Mouse (Mus musculus) kidney, embryonic 14.5 days (tissue): ENCODE measurements around the gene Ank. TPM values are rescaled to one million over a fixed set of nuclear protein-coding genes. Genes with fewer than 3 reads are reported as not detected.
A peak's percentile ranks its signal among the peaks of the same experiment; 100 is the strongest.

Source experiments
- ATAC-seq: fragments of 200-750 bp; cut with Nextera tagmentation; 2 replicates; pipeline ENCODE4 v1.8.0; 2017; ENCODE audit warnings: moderate number of reproducible peaks, mild to moderate bottlenecking, moderate TSS enrichment, moderate library complexity; ENCODE audit not compliant: low FRiP score, low TSS enrichment
- H3K27ac ChIP-seq: fragments of 300-500 bp; sonication (generic); 2 replicates; pipeline ENCODE4 v1.5.1; 2014; ENCODE audit warnings: low read depth, mild to moderate bottlenecking, low read length, moderate library complexity, mixed read lengths
- H3K27me3 ChIP-seq: fragments of 300-500 bp; sonication (generic); 2 replicates; pipeline ENCODE4 v1.6.1; 2014; ENCODE audit warnings: mild to moderate bottlenecking, low read length; ENCODE audit not compliant: control insufficient read depth, insufficient read depth
- H3K36me3 ChIP-seq: fragments of 300-500 bp; sonication (generic); 2 replicates; pipeline ENCODE4 v1.6.1; 2014; ENCODE audit warnings: low read length, mixed read lengths; ENCODE audit not compliant: control insufficient read depth, insufficient read depth
- H3K4me1 ChIP-seq: fragments of 300-500 bp; sonication (generic); 2 replicates; pipeline ENCODE4 v1.6.1; 2014; ENCODE audit warnings: low read length, mixed read lengths; ENCODE audit not compliant: control insufficient read depth, insufficient read depth
- H3K4me2 ChIP-seq: fragments of 300-500 bp; sonication (generic); replicated peaks from 2 replicates; pipeline ENCODE4 v1.6.1; 2014; ENCODE audit warnings: low read depth, mild to moderate bottlenecking, low read length
- H3K4me3 ChIP-seq: fragments of 300-500 bp; sonication (generic); 2 replicates; pipeline ENCODE4 v1.5.1; 2014; ENCODE audit warnings: mild to moderate bottlenecking, low read length
- H3K9ac ChIP-seq: fragments of 300-500 bp; sonication (generic); 2 replicates; pipeline ENCODE4 v1.6.1; 2014; ENCODE audit warnings: low read depth, mild to moderate bottlenecking, low read length, moderate library complexity
- H3K9me3 ChIP-seq: fragments of 300-500 bp; sonication (generic); 2 replicates; pipeline ENCODE4 v1.6.1; 2016; ENCODE audit warnings: low read length; ENCODE audit not compliant: control insufficient read depth
- WGBS: fragments of 180-500 bp; shearing (Covaris S2); extraction: QIAGEN DNeasy Blood & Tissue Kit; methylation state at CpG from one replicate; pipeline ENCODE4 v1.1.7; 2014; 5-methylcytosine and 5-hydroxymethylcytosine counted together
- polyA plus RNA-seq: library from polyadenylated mRNA; unstranded; fragments of >200 nt; fragmentation: Nextera tagmentation; extraction: Ambion mirVana; gene quantifications from 2 replicates; pipeline ENCODE4 v1.2.1, GENCODE M21; 2014

The Ank gene
- polyA plus RNA-seq, 1 experiment from 2014 or later: 10.3 TPM

- WGBS: 37% methylated on average over 9 of the region's 9 CpGs
- Histone ChIP-seq H3K27me3 (no peaks in the 10 kb centered on the region), H3K9me3 (no peaks in the 10 kb centered on the region), H3K27ac (no peak overlapping the region), H3K36me3 (no peaks in the 10 kb centered on the region), H3K4me1 (no peaks in the 10 kb centered on the region), H3K4me2 (no peak overlapping the region), H3K9ac (no peak overlapping the region), H3K4me3 (no peak overlapping the region)
- ATAC-seq: no peak
Measured at GRCm38 (mm10) chr15:27550358-27550992, 84.0 kb downstream of the Ank start.

- Histone ChIP-seq H3K9me3 (no peaks in the 10 kb centered on the region), H3K4me1 (no peaks in the 10 kb centered on the region), H3K27me3 (no peaks in the 10 kb centered on the region), H3K9ac (no peak overlapping the region), H3K27ac (no peak overlapping the region), H3K4me2 (no peak overlapping the region), H3K36me3 (no peaks in the 10 kb centered on the region), H3K4me3 (no peak overlapping the region)
- WGBS: 84% methylated on average over 19 of the region's 19 CpGs
- ATAC-seq: no peak
Measured at GRCm38 (mm10) chr15:27551117-27552114, 84.9 kb downstream of the Ank start.

- 80% methylated on average over 10 of the region's 10 CpGs for WGBS
Measured at GRCm38 (mm10) chr15:27552129-27552700, 85.7 kb downstream of the Ank start.

GRCm38 (mm10) chr15:27553554-27553953 lies 87.1 kb downstream of the Ank start:
- no peaks in the 10 kb centered on the region for H3K27me3 ChIP-seq
- no peak overlapping the region for H3K4me3 ChIP-seq
- ATAC-seq: no peak
- 89% methylated on average over 5 of the region's 5 CpGs for WGBS
- no peak overlapping the region for H3K9ac ChIP-seq
- H3K27ac ChIP-seq: no peak overlapping the region
- H3K4me1 ChIP-seq: no peaks in the 10 kb centered on the region
- no peaks in the 10 kb centered on the region for H3K9me3 ChIP-seq
- H3K36me3 ChIP-seq: no peaks in the 10 kb centered on the region
- no peak overlapping the region for H3K4me2 ChIP-seq

More at GRCm38 (mm10) chr15:27552129-27552700, 85.7 kb downstream of the Ank start:
- Histone ChIP-seq H3K27me3 (no peaks in the 10 kb centered on the region), H3K27ac (no peak overlapping the region), H3K4me3 (no peak overlapping the region), H3K4me2 (no peak overlapping the region), H3K36me3 (no peaks in the 10 kb centered on the region), H3K9ac (no peak overlapping the region), H3K4me1 (no peaks in the 10 kb centered on the region), H3K9me3 (no peaks in the 10 kb centered on the region)
- no peak for ATAC-seq

GRCm38 (mm10) chr15:27558456-27559147 lies 92.1 kb downstream of the Ank start:
- no peak overlapping the region for H3K4me3 ChIP-seq
- H3K27me3 ChIP-seq: no peaks in the 10 kb centered on the region
- peak; percentile 69; the same call in 1 of the 2 replicates for ATAC-seq
- 57% methylated on average over 16 of the region's 16 CpGs for WGBS
- H3K4me2 ChIP-seq: no peak overlapping the region
- no peak overlapping the region for H3K27ac ChIP-seq
- no peaks in the 10 kb centered on the region for H3K36me3 ChIP-seq
- H3K4me1 ChIP-seq: no peaks in the 10 kb centered on the region
- no peak overlapping the region for H3K9ac ChIP-seq
- no peaks in the 10 kb centered on the region for H3K9me3 ChIP-seq

- no peaks in the 10 kb centered on the region for H3K4me1 ChIP-seq
- no peak overlapping the region for H3K4me2 ChIP-seq
- H3K27me3 ChIP-seq: no peaks in the 10 kb centered on the region
- no peak for ATAC-seq
- H3K9me3 ChIP-seq: no peaks in the 10 kb centered on the region
- 68% methylated on average over 11 of the region's 11 CpGs for WGBS
- no peak overlapping the region for H3K27ac ChIP-seq
- H3K4me3 ChIP-seq: no peak overlapping the region
- no peaks in the 10 kb centered on the region for H3K36me3 ChIP-seq
- no peak overlapping the region for H3K9ac ChIP-seq
Measured at GRCm38 (mm10) chr15:27560315-27560714, 93.8 kb downstream of the Ank start.

- H3K27me3 ChIP-seq: no peaks in the 10 kb centered on the region
- H3K36me3 ChIP-seq: no peaks in the 10 kb centered on the region; the same call in 1 of the 2 replicates
- no peaks in the 10 kb centered on the region for H3K9me3 ChIP-seq
- no peak overlapping the region for H3K27ac ChIP-seq
- H3K9ac ChIP-seq: no peak overlapping the region
- H3K4me3 ChIP-seq: no peak overlapping the region
- no peak for ATAC-seq
- 92% methylated on average over 14 of the region's 14 CpGs for WGBS
- H3K4me1 ChIP-seq: no peaks in the 10 kb centered on the region
- no peak overlapping the region for H3K4me2 ChIP-seq
Measured at GRCm38 (mm10) chr15:27564106-27565100, 97.9 kb downstream of the Ank start.
